Mouse (Mus musculus) frontal cortex, postnatal 14 days (tissue): ENCODE measurements around the gene Mosmo.
"Not testable (repeated sequence)": the region's sequence is repeated elsewhere in the genome, so short reads cannot be mapped to it uniquely, and the experiment has no call there.

ENCODE experiments used
- DNase-seq, 2 experiments: peaks; one replicate each; pipeline ENCODE4 v3.0.0; 2022; ENCODE audit warnings: low spot score in 2 of 2

Mosmo gene

GRCm38 (mm10) chr7:120699586-120699985 is 22.2 kb downstream of the Mosmo start:
- no peak for DNase-seq

- DNase-seq, result no peak
Measured at GRCm38 (mm10) chr7:120703888-120704287, 26.5 kb downstream of the Mosmo start.

DNA sequence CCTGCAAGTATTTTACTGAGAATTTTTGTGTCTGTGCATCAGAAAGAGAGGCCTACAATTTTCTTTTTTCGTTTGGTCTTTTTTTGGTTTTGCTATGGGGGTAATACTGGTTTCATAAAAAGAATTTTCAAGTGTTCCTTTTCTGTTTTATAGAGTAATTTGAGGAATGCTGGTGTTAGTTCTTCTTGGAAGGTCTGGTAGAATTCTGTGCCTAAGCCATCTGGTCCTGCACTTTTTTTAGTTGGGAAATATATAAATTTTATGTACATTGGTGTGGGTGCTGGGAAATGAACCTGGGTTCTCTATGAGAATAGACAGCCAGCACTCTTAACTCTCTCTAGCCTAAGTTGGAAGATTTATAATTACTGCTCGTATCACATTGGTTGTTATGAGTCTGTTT is 34.7 kb downstream of the Mosmo start:
- DNase-seq, result no peak

- no peak for DNase-seq
Measured at GRCm38 (mm10) chr7:120713225-120713624, 35.8 kb downstream of the Mosmo start.

GRCm38 (mm10) chr7:120713951-120714350 is 36.5 kb downstream of the Mosmo start:
- not testable (repeated sequence) for DNase-seq

DNA sequence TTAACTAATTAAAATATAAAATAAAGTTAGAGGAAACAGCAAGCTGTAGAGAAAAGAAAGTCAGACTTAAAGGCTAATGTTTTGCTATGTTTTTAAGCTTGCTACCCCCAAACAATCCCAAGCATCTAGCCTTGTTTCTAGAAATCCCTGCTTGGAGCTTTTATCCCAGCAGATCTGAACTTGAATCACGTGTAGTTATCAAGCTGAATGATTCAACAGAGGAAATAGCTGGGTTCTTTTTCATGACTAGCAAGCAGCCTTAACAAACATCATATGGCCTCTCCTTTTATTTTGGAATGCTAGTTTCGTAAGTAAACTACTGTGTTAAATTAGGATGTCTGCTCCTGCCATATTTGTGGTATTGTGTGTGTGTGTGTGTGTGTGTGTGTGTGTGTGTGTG is 39.8 kb downstream of the Mosmo start:
- DNase-seq, result no peak

- no peak for DNase-seq
Measured at GRCm38 (mm10) chr7:120721051-120721450, 43.6 kb downstream of the Mosmo start.

- DNase-seq, result no peak
Measured at GRCm38 (mm10) chr7:120721456-120721855, 44.0 kb downstream of the Mosmo start.

DNA sequence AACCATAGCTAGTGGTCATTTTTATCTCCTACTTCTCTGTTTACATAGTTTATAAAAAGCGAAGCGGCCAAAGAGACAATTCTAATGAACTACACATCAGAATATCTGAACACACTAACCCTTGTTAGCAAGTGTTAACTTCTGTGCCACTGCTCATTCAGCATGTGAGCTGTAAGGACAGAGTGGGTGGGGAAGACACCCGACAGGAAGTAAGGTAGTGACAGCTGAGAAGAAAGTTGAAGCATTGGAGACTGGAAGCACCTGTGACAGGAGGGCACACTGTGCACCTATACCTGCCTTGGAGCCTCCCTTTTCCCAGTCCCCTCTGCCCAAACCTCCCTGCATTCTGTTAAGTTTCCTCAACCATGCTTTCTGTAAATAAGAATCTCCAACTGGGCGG is 44.6 kb downstream of the Mosmo start:
- DNase-seq, result no peak

- DNase-seq, result peak in 1 of 2 experiments; percentile 35
Measured at GRCm38 (mm10) chr7:120722839-120723278, 45.4 kb downstream of the Mosmo start.

DNA sequence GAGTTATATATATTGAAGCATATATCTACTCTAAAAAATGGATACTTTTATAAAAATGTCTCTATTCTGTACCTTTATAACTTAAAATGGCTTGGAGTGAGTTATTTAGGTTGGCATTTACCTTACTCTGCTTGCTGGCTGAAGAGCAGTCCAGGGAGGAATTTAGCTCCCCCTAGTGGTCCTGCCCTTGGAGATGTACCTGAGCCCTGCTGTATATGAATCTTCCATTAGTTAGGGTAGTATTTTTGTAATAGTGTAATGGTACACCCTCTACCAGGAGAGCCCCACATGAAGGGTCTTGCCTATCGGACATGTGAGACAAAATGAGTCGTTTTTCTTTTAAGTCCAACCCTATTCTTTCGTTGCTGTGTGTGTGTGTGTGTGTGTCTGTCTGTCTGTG is 50.2 kb downstream of the Mosmo start:
- no peak for DNase-seq

DNA sequence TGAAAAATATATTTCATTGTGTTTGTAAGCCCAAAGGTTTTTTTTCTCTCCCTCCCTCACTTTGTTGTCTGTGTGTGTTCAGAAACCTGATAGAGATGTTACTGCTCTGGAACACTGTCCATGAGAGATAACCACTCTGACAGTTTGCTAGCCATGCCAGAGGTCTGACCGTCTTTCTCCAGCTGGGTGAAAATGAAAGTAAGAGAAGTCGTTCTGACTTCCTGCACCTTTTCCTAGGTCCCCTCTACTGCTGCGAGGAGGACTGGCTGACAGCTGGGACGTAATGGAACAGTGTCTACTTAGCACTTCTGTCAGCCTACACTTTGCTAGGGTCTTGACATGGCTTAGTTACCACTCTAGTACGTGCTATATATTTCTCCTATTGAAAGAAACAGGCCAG is 52.2 kb downstream of the Mosmo start:
- no peak for DNase-seq

GRCm38 (mm10) chr7:120732906-120733305 is 55.5 kb downstream of the Mosmo start:
- no peak for DNase-seq

DNA sequence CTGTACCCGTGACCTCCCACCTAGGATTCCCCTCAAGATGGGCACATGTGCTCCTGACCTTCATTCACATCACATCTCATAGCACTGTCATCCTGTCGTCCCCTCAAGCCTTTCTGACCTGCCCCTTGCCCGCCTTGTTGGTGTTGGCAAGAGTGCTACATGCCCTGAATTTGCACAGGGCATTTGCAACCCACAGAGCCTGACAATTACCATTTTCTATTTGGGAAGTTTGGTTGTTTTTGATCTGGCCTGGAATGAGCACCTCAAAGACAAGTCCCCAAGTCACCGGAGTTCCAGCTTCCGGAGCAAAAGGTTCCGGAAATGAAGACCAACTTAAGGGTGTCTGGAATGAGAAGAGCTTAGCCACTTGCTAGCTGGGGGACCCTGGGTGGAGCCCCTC is 61.6 kb downstream of the Mosmo start, which contains the start of gene Vwa3a:
Vwa3a (plus strand) TSS at position 301 of the 400 bp plus-strand sequence.
- DNase-seq, result no peak

DNA sequence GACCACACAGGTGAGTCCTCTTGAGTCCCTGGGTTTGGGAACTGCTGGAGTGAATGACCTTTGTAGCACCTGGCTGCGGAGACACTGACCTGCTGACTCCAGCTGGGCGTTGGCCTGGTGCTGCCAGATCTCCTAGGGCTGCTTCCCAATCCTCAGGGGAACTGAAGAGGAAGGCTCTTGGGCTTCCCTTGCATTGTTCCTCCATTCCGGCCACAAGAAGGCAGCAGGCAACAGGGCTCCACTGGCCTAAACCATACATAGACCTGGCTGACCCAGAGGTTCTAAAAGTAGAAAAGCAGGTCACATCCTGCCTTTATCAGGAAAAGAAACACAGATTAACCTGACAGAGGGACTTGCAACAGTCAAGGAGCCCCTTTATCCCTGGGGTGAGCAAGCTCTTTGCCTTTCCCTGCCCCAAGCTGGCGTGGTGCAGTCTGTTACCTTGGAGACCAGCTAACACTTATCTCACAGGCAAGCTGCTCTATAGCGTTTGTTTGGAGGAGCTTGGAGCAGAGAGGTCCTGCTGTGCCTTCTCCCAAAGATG is 62.2 kb downstream of the Mosmo start:
- DNase-seq, result peak; percentile 41 to 51

DNA sequence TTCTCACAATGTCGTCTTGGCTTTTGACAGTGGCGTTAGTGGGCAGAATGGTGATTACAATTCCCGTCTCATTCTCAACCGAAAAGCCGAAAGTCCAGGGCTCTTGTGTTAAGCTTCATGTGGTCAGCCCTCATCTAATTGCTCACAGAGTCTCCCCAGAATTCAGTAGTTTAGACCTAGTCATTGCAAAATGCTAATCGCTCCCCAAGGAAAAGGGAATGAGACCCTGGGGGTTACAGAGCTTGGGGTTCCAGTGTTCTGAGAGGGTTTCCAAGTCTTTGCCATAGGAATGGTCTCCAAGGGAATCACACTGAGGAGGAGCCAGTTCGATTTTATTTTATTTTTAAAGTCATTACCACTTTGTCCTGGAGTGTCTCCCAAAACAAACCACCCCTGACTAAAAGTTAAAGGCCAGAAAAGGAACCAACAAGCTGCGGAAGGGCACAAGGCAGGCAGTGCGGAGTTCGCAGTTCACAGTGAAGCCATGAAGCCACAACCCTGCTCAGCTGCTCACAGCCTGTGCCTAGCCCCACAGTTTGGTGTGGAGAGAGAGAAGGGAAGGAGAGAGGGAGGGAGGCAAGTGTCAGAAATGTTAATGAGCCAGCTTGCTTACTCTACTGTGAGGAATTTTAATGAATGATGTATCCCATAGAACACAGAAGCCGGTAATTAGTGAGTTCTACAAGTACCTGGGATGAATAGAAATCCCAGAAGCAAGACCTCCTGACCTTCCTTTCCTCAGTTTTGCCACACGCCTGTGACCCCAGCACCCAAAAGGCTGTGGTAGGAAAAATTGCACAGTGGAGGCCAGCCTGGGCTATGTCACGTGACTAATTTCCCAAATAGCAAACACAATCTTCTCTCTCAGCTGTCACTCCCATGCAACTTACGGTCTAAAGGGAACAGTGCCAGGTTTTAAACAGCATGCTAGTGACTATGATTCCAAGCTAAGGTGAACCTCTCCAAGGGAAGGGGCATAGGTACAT is 66.2 kb downstream of the Mosmo start:
- no peak for DNase-seq

GRCm38 (mm10) chr7:120744606-120745005 is 67.2 kb downstream of the Mosmo start:
- no peak for DNase-seq

GRCm38 (mm10) chr7:120746029-120746428 is 68.6 kb downstream of the Mosmo start:
- no peak for DNase-seq

DNA sequence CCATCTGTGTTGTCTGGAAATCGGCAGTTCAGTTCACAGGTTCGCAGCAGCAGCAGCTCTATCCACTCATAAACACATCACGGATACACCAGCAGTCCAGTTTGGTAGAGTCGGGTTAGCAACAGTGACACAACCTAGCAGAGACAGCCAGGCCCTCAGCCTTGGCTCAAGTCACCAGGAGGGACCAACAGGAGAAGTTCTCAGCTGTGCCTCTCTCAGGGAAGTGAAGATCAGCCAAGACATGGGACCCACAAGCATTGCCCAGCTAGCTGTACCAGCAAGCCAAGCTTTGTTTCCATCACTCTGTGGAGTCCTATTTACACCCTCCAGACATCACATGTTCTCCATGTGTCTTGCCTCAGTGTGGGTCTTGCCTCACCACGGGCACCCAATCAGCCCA is 69.4 kb downstream of the Mosmo start:
- DNase-seq, result no peak

- DNase-seq, result no peak
Measured at GRCm38 (mm10) chr7:120748478-120748877, 71.1 kb downstream of the Mosmo start.

DNA sequence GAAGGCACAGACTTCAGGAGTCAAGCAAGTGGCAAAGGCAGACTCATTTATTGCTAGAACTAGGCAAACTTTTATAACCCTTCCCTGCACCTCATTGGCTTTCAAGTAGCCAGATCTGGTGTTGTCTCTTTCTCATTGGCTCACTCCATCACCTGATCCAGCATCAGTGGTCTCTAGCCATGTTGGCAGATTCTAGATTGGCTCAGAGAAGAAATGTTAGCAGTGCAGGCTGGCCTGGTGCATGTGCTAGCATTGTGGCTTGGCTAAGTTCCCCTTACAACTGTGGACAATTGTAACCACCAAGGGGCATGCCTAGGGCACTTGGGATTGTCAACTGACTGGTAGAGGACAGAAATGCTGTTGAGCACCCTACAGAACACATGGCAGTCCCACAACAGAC is 73.9 kb downstream of the Mosmo start:
- DNase-seq, result no peak

GRCm38 (mm10) chr7:120751906-120752305 is 74.5 kb downstream of the Mosmo start:
- no peak for DNase-seq

- DNase-seq, result peak; percentile 35 to 79
Measured at GRCm38 (mm10) chr7:120754671-120755070, 77.3 kb downstream of the Mosmo start.
